Mouse (Mus musculus) midbrain, postnatal 0 days (tissue): Measurements from ENCODE around the gene Ift57. TPM values are rescaled to one million over a fixed set of nuclear protein-coding genes. Genes with fewer than 3 reads are reported as not detected.

ENCODE experiments used
- ATAC-seq: fragments of 200-750 bp; cut with Nextera tagmentation; 2 replicates; pipeline ENCODE4 v1.8.0; 2017; ENCODE audit warnings: moderate number of reproducible peaks, mild to moderate bottlenecking, moderate TSS enrichment, moderate library complexity; ENCODE audit not compliant: low FRiP score
- DNase-seq: peaks from one replicate; pipeline ENCODE4 v3.0.0-alpha.2; 2015; ENCODE audit warnings: low spot score
- H3K27ac ChIP-seq: fragments of 300-500 bp; sonication (generic); 2 replicates; pipeline ENCODE4 v1.5.1; 2014; ENCODE audit warnings: low read depth, mild to moderate bottlenecking, low read length, mixed read lengths
- H3K27me3 ChIP-seq: fragments of 300-500 bp; sonication (generic); 2 replicates; pipeline ENCODE4 v1.6.1; 2014; ENCODE audit warnings: low read length, control low read depth, mixed read lengths; ENCODE audit not compliant: insufficient read depth
- H3K36me3 ChIP-seq: fragments of 300-500 bp; sonication (generic); 2 replicates; pipeline ENCODE4 v1.6.1; 2014; ENCODE audit warnings: low read length, control low read depth, mixed read lengths; ENCODE audit not compliant: insufficient read depth
- H3K4me1 ChIP-seq: fragments of 300-500 bp; sonication (generic); 2 replicates; pipeline ENCODE4 v1.6.1; 2014; ENCODE audit warnings: mild to moderate bottlenecking, control low read depth, antibody characterized with exemption, low read length, mixed read lengths; ENCODE audit not compliant: insufficient read depth
- H3K4me2 ChIP-seq: fragments of 300-500 bp; sonication (generic); 2 replicates; pipeline ENCODE4 v1.6.1; 2014; ENCODE audit warnings: low read depth, mild to moderate bottlenecking, low read length, mixed read lengths; ENCODE audit not compliant: poor library complexity, severe bottlenecking
- H3K4me3 ChIP-seq: fragments of 300-500 bp; sonication (generic); 2 replicates; pipeline ENCODE4 v1.5.1; 2014; ENCODE audit warnings: low read depth, mild to moderate bottlenecking, low read length, moderate library complexity
- H3K9ac ChIP-seq: fragments of 300-500 bp; sonication (generic); replicated peaks from 2 replicates; pipeline ENCODE4 v1.6.1; 2014; ENCODE audit warnings: mild to moderate bottlenecking, low read length, moderate library complexity, mixed read lengths; ENCODE audit not compliant: poor library complexity, severe bottlenecking
- H3K9me3 ChIP-seq: fragments of 300-500 bp; sonication (generic); 2 replicates; pipeline ENCODE4 v1.6.1; 2016; ENCODE audit warnings: low read length, control low read depth
- CTCF ChIP-seq: IDR thresholded peaks from 2 replicates; pipeline ENCODE4 v1.5.1; 2016; ENCODE audit warnings: antibody characterized with exemption, mild to moderate bottlenecking
- WGBS: fragments of 180-500 bp; shearing (Covaris S2); extraction: QIAGEN DNeasy Blood & Tissue Kit; methylation state at CpG from one replicate; pipeline ENCODE4 v1.1.7; 2014; 5-methylcytosine and 5-hydroxymethylcytosine counted together
- polyA plus RNA-seq: library from polyadenylated mRNA; unstranded; fragments of >200 nt; fragmentation: Nextera tagmentation; extraction: Ambion mirVana; gene quantifications from 2 replicates; pipeline ENCODE4 v1.2.1, GENCODE M21; 2015
- total RNA-seq: library from RNA; depleted of rRNA; stranded (reverse); fragments of >200 nt; gene quantifications from 2 replicates; pipeline ENCODE4 v1.2.3, GENCODE M21; 2014

Ift57 gene
- total and polyA plus RNA-seq, 2 experiments from 2014 or later, result 16.1 to 44.2 TPM

- no peaks in the 10 kb centered on the region for H3K27me3 ChIP-seq
- no peak overlapping the region for H3K4me2 ChIP-seq
- no peaks in the 10 kb centered on the region for H3K9me3 ChIP-seq
- WGBS, result 94% methylated on average over 12 of the region's 12 CpGs
- H3K4me3 ChIP-seq, result no peak overlapping the region
- H3K4me1 ChIP-seq, result no peaks in the 10 kb centered on the region
- TF ChIP-seq CTCF, result no peak
- ATAC-seq, result no peak
- H3K9ac ChIP-seq, result no peak overlapping the region
- no peak for DNase-seq
- no peaks in the 10 kb centered on the region for H3K36me3 ChIP-seq
- no peak overlapping the region for H3K27ac ChIP-seq
Measured at GRCm38 (mm10) chr16:49770320-49771189, 71.5 kb downstream of the Ift57 start.

GRCm38 (mm10) chr16:49771609-49772396, 72.8 kb downstream of the Ift57 start:
- H3K4me3 ChIP-seq, result no peak overlapping the region
- H3K4me2 ChIP-seq, result no peak overlapping the region
- H3K9ac ChIP-seq, result no peak overlapping the region
- no peak overlapping the region for H3K27ac ChIP-seq
- no peaks in the 10 kb centered on the region for H3K27me3 ChIP-seq
- WGBS, result 82% methylated on average over 7 of the region's 7 CpGs
- ATAC-seq (no peak), DNase-seq (peak; percentile 13)
- no peaks in the 10 kb centered on the region for H3K9me3 ChIP-seq
- H3K36me3 ChIP-seq, result no peaks in the 10 kb centered on the region
- no peak for TF ChIP-seq CTCF
- H3K4me1 ChIP-seq, result no peaks in the 10 kb centered on the region

- H3K27ac ChIP-seq, result no peak overlapping the region
- no peak for TF ChIP-seq CTCF
- 76% methylated on average over 1 of the region's 1 CpGs for WGBS
Measured at GRCm38 (mm10) chr16:49772576-49772975, 73.5 kb downstream of the Ift57 start.

GRCm38 (mm10) chr16:49773068-49773467, 74.0 kb downstream of the Ift57 start:
- H3K9ac ChIP-seq, result no peak overlapping the region
- WGBS, result 86% methylated on average over 1 of the region's 1 CpGs
- no peaks in the 10 kb centered on the region for H3K9me3 ChIP-seq
- H3K4me1 ChIP-seq, result no peaks in the 10 kb centered on the region
- ATAC-seq, result no peak
- no peaks in the 10 kb centered on the region for H3K36me3 ChIP-seq
- H3K27me3 ChIP-seq, result no peaks in the 10 kb centered on the region
- H3K4me2 ChIP-seq, result no peak overlapping the region
- TF ChIP-seq CTCF, result no peak
- H3K27ac ChIP-seq, result no peak overlapping the region
- no peak overlapping the region for H3K4me3 ChIP-seq
- no peak for DNase-seq

More at GRCm38 (mm10) chr16:49772576-49772975, 73.5 kb downstream of the Ift57 start:
- Histone ChIP-seq H3K4me3 (no peak overlapping the region), H3K27me3 (no peaks in the 10 kb centered on the region), H3K4me1 (no peaks in the 10 kb centered on the region), H3K9me3 (no peaks in the 10 kb centered on the region), H3K9ac (no peak overlapping the region), H3K36me3 (no peaks in the 10 kb centered on the region), H3K4me2 (no peak overlapping the region)
- DNase-seq, result no peak
- no peak for ATAC-seq

GRCm38 (mm10) chr16:49774059-49775001, 75.3 kb downstream of the Ift57 start:
- H3K9ac ChIP-seq, result no peak overlapping the region
- H3K4me2 ChIP-seq, result no peak overlapping the region
- no peaks in the 10 kb centered on the region for H3K4me1 ChIP-seq
- TF ChIP-seq CTCF, result no peak
- H3K27me3 ChIP-seq, result no peaks in the 10 kb centered on the region
- DNase-seq (no peak), ATAC-seq (no peak)
- no peaks in the 10 kb centered on the region for H3K36me3 ChIP-seq
- 85% methylated on average over 18 of the region's 18 CpGs for WGBS
- H3K4me3 ChIP-seq, result no peak overlapping the region
- H3K9me3 ChIP-seq, result no peaks in the 10 kb centered on the region
- no peak overlapping the region for H3K27ac ChIP-seq
